Mouse (Mus musculus) intestine, embryonic 16.5 days (tissue): ENCODE measurements around the gene Gm20388. TPM values are rescaled to one million over a fixed set of nuclear protein-coding genes. Genes with fewer than 3 reads are reported as not detected.

ENCODE experiments used
- ATAC-seq: fragments of 200-750 bp; cut with Nextera tagmentation; 2 replicates; pipeline ENCODE4 v1.8.0; 2017; ENCODE audit warnings: moderate TSS enrichment, moderate library complexity
- H3K27ac ChIP-seq: fragments of 300-500 bp; sonication (generic); 2 replicates; pipeline ENCODE4 v1.5.1; 2014; ENCODE audit warnings: mild to moderate bottlenecking, low read length
- H3K27me3 ChIP-seq: fragments of 300-500 bp; sonication (generic); replicated peaks from 2 replicates; pipeline ENCODE4 v1.6.1; 2014; ENCODE audit warnings: low read length, control low read depth, mixed read lengths; ENCODE audit not compliant: control insufficient read depth, insufficient read depth
- H3K36me3 ChIP-seq: fragments of 300-500 bp; sonication (generic); 2 replicates; pipeline ENCODE4 v1.6.1; 2014; ENCODE audit warnings: low read length, control low read depth; ENCODE audit not compliant: control insufficient read depth, insufficient read depth
- H3K4me1 ChIP-seq: fragments of 300-500 bp; sonication (generic); 2 replicates; pipeline ENCODE4 v1.6.1; 2014; ENCODE audit warnings: low read length, control low read depth, mixed read lengths; ENCODE audit not compliant: control insufficient read depth, insufficient read depth
- H3K4me2 ChIP-seq: fragments of 300-500 bp; sonication (generic); 2 replicates; pipeline ENCODE4 v1.6.1; 2014; ENCODE audit warnings: low read depth, low read length, control low read depth
- H3K4me3 ChIP-seq: fragments of 300-500 bp; sonication (generic); 2 replicates; pipeline ENCODE4 v1.5.1; 2014; ENCODE audit warnings: mild to moderate bottlenecking, low read length
- H3K9ac ChIP-seq: fragments of 300-500 bp; sonication (generic); 2 replicates; pipeline ENCODE4 v1.6.1; 2014; ENCODE audit warnings: low read depth, low read length
- H3K9me3 ChIP-seq: fragments of 300-500 bp; sonication (generic); 2 replicates; pipeline ENCODE4 v1.6.1; 2016; ENCODE audit warnings: low read length, control low read depth; ENCODE audit not compliant: control insufficient read depth
- WGBS: fragments of 180-500 bp; shearing (Covaris S2); extraction: QIAGEN DNeasy Blood & Tissue Kit; methylation state at CpG from one replicate; pipeline ENCODE4 v1.1.7; 2014; 5-methylcytosine and 5-hydroxymethylcytosine counted together
- polyA plus RNA-seq: library from polyadenylated mRNA; unstranded; fragments of >200 nt; fragmentation: Nextera tagmentation; extraction: Ambion mirVana; gene quantifications from 2 replicates; pipeline ENCODE4 v1.2.1, GENCODE M21; 2015

The Gm20388 gene
- polyA plus RNA-seq, 1 experiment from 2014 or later = 5.8 TPM

DNA sequence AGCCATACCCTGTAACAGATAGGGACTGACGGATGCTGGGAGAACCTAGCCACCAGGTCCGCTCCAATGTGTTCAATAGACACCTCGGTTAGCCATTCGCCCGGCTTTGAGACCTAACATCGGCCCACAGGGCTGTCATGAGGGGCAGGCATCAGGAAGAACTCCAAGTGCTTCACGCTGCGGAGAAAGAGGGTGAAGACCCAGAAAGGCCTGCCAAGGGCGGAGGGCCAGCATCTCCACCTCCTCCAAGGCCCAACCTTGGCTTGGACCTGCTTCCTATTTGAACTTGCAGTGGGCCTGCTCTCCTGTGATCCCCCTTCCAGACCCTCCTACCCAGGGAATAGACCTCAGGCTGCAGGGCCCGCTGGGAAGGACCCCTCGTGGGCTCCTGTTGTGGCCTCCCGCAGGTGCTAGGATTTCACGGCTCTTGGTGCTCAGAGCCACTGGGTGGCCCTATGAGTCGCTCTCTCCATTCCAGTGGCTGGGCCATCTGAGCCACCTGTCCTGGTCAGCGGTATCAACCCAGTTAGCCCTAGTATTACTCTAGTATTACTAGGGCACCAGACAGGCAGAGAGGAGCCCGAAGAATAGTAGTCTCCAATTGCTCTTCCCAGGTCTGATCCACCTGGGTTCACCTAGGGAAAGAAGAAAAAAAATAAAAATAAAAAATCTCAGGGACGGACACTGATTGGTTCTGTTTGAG is 279.6 kb downstream of the Gm20388 start:
- H3K36me3 ChIP-seq = no peaks in the 10 kb centered on the region
- H3K27ac ChIP-seq = no peak overlapping the region; the same call in 1 of the 2 replicates
- no peak for ATAC-seq
- no peak overlapping the region for H3K4me3 ChIP-seq
- H3K4me2 ChIP-seq = no peak overlapping the region
- no peaks in the 10 kb centered on the region for H3K27me3 ChIP-seq
- whole genome bisulfite sequencing = 78% methylated on average over 17 of the region's 17 CpGs
- H3K9ac ChIP-seq = no peak overlapping the region
- peaks cover 37% of the 10 kb centered on the region for H3K4me1 ChIP-seq
- no peaks in the 10 kb centered on the region for H3K9me3 ChIP-seq

DNA sequence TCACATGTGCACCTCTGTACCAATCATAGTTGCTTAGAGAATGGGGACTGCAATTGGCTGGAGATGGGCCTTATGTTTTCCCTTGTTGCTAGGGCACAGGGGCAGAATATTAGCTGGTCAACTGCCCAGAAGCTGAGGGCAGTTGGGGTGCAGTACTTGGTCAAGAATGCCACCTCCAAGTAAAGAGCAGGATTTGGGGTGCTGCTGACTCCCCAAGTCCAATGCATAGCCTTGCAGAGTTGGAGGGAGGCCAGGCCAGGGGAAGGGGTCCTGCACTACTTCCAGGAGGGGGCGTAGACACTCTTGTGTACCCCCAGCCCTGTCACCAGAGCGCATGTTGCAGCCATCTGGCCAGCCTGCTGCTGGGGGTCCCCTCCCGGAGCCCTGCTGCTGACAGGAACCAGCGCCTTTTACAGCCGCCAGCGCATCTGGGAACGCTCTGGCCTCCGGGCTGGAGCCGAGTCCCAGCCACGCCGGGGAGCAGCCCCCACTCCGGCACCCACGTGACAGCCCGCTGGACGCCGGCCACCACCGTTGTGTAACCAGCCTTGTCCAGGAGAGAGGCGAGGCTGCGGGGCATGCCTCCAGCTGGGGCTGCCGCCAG is 280.3 kb downstream of the Gm20388 start:
- Histone ChIP-seq H3K27me3 (no peaks in the 10 kb centered on the region), H3K9ac (peak overlapping the region; percentile 52; the same call in 1 of the 2 replicates), H3K4me2 (peak overlapping the region; percentile 42), H3K27ac (peak overlapping the region; percentile 91), H3K4me1 (peaks cover 31% of the 10 kb centered on the region), H3K4me3 (peak overlapping the region; percentile 14; the same call in 1 of the 2 replicates), H3K36me3 (no peaks in the 10 kb centered on the region), H3K9me3 (no peaks in the 10 kb centered on the region)
- peak; percentile 92 for ATAC-seq
- WGBS = 35% methylated on average over 20 of the region's 20 CpGs

DNA sequence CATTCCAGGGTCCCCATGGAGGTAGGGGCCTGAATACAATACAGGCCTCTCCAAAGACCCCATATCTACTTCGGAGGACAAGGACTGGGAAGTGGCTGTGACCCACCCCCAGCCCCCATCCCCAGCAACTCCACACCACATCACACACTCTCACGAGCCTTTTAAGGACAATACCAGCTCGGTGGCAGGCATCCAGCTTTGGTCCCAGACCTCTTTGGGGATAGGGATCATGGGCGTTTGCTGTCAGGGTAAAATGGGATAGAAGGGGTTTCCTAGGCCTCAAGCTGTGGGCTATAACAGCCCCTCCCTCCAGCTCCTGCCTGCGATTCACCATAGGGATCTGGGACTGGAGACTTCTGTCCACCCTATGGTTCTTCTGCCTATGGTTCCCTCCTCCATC is 281.0 kb downstream of the Gm20388 start:
- ATAC-seq = peak; percentile 45; the same call in 1 of the 2 replicates
- 62% methylated on average over 5 of the region's 5 CpGs for WGBS
- Histone ChIP-seq H3K27me3 (no peaks in the 10 kb centered on the region), H3K4me2 (no peak overlapping the region), H3K4me1 (peaks cover 24% of the 10 kb centered on the region), H3K4me3 (no peak overlapping the region), H3K36me3 (no peaks in the 10 kb centered on the region), H3K9ac (no peak overlapping the region), H3K9me3 (no peaks in the 10 kb centered on the region), H3K27ac (peak overlapping the region; percentile 91)

DNA sequence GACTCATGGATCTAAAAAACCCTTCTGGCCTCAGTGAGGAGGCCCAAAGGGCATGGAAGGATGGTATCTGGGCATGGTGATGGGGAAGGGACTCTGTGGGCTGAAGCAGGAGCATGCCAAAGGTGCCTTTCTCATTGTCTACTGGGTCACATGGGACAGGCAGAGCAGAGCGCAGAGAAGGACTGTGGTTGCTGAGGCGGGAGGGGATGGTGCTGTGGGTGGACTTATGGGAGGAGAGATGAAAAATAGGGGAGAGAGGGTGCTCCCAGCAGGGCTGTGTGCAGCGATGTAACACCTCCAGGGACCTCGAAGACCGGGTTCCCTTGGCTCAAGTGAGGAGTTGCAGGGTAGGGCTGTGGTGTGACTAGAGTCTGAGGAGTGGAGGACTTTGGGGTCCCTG is 281.5 kb downstream of the Gm20388 start:
- Histone ChIP-seq H3K27ac (peak overlapping the region; percentile 20; the same call in 1 of the 2 replicates), H3K36me3 (no peaks in the 10 kb centered on the region), H3K9ac (no peak overlapping the region), H3K4me1 (peaks cover 22% of the 10 kb centered on the region), H3K4me2 (no peak overlapping the region), H3K4me3 (no peak overlapping the region), H3K9me3 (no peaks in the 10 kb centered on the region), H3K27me3 (no peaks in the 10 kb centered on the region)
- WGBS = 95% methylated on average over 5 of the region's 5 CpGs
- ATAC-seq = no peak

- no peak overlapping the region for H3K4me2 ChIP-seq
- 78% methylated on average over 6 of the region's 6 CpGs for whole genome bisulfite sequencing
- no peak overlapping the region for H3K27ac ChIP-seq
- 0 out of 2 replicates have a peak, but pooled peaks cover 7% of the 10 kb centered on the region for H3K9me3 ChIP-seq
- H3K4me3 ChIP-seq = no peak overlapping the region
- ATAC-seq = no peak
- no peak overlapping the region for H3K9ac ChIP-seq
- peaks cover 18% of the 10 kb centered on the region for H3K4me1 ChIP-seq
- H3K27me3 ChIP-seq = no peaks in the 10 kb centered on the region
- H3K36me3 ChIP-seq = no peaks in the 10 kb centered on the region
Observed at GRCm38 (mm10) chr8:120201351-120201750, 290.7 kb downstream of the Gm20388 start.

DNA sequence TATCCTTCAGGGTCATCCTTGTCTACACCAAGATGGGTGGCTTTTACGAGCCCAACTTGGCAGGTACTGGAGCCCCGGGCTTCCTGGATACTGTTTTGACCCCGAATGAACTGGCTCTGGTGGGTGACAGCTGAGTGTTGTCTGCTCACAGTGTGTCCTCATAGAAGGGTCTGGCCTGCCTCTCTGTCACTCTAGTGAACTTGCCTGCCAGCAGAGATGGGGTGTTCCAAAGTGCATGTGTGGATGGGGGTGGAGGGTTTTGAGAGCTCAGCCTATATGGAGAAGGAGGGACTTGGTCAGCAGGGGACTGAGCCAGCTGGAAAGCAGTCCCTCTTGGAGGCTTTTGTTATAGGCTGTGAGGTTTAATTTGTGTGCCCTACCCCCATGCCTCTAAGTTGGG is 291.9 kb downstream of the Gm20388 start:
- H3K4me1 ChIP-seq = peaks cover 18% of the 10 kb centered on the region
- no peak overlapping the region for H3K27ac ChIP-seq
- no peaks in the 10 kb centered on the region for H3K27me3 ChIP-seq
- no peak overlapping the region for H3K9ac ChIP-seq
- H3K36me3 ChIP-seq = no peaks in the 10 kb centered on the region
- no peak overlapping the region for H3K4me2 ChIP-seq
- no peak overlapping the region for H3K4me3 ChIP-seq
- ATAC-seq = peak; percentile 45
- H3K9me3 ChIP-seq = 0 out of 2 replicates have a peak, but pooled peaks cover 7% of the 10 kb centered on the region
- WGBS = 40% methylated on average over 3 of the region's 3 CpGs

DNA sequence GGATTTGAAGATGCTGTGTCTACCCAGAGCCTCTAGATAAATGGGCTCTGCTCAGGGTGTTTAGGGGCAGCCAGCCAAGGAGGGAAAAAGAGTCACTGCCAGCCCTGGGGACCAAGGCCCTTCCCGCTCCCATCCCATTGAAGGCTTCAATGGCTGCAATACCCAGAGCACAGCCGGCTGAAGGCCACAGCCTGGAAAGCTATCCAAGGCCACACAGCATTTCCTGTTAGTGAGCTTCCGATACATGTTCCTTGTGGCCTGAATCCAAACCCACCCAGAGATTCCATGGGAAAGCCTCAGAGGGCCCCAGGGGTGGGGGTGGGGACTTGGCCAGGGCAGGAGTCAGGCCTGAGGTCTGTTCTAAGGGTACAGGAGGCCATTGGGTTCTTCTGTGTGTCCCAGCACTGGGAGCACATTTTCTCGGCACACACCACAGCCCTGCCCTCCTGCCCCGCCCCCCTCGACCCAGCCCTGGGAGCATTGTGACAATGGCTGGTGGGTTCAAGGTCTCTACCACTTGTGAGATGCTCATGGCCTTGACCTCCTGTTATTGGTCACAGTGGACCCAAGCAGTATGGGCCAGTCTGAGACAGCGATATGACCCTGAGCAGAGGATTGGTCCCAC is 294.2 kb downstream of the Gm20388 start:
- Histone ChIP-seq H3K27ac (peak overlapping the region; percentile 54), H3K9ac (peak overlapping the region; percentile 53), H3K27me3 (no peaks in the 10 kb centered on the region), H3K4me3 (no peak overlapping the region), H3K4me1 (peaks cover 18% of the 10 kb centered on the region), H3K9me3 (0 out of 2 replicates have a peak, but pooled peaks cover 3% of the 10 kb centered on the region), H3K4me2 (no peak overlapping the region), H3K36me3 (no peaks in the 10 kb centered on the region)
- peak; percentile 52 for ATAC-seq
- WGBS = 57% methylated on average over 7 of the region's 7 CpGs

DNA sequence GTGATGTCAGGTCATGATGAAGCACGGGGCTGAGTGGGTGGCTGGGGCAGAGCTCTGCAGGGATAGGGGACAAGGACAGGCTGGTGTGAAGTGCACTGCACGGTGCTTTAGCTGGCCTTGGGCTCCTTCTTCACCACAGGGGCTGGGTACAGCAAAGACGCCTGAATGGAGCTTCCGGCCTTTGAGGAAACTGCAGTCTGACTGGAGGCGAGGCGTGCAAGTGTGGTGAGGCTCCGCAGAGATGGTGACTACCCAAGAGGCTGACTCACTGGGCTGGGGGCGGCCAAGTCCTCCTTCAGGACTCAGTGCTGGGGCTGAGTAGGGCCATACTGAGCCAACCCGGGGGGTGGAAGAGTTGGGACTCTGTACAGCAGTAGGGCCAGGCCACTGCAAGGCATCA is 295.3 kb downstream of the Gm20388 start:
- no peaks in the 10 kb centered on the region for H3K9me3 ChIP-seq
- no peak overlapping the region for H3K27ac ChIP-seq
- H3K4me2 ChIP-seq = no peak overlapping the region
- H3K4me1 ChIP-seq = peaks cover 20% of the 10 kb centered on the region
- 81% methylated on average over 9 of the region's 9 CpGs for WGBS
- no peak overlapping the region for H3K9ac ChIP-seq
- H3K4me3 ChIP-seq = no peak overlapping the region
- no peaks in the 10 kb centered on the region for H3K27me3 ChIP-seq
- ATAC-seq = no peak
- H3K36me3 ChIP-seq = no peaks in the 10 kb centered on the region

DNA sequence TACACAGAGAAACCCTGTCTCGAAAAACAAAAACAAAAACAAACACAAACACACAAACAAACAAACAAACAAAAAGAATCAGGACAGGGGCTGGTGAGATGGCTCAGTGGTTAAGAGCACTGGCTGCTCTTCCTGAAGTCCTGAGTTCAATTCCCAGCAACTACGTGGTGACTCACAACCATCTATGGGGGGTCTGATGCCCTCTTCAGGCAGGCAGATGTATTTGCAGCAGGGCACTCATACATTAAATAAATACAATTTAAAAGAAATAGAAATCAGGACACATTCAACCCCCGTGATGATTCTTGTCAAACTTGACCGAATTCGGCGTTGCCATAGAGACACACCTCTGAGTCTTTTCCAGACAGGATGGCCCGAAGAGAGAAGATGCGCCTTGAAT is 296.7 kb downstream of the Gm20388 start:
- H3K9ac ChIP-seq = no peak overlapping the region
- H3K4me3 ChIP-seq = no peak overlapping the region
- 86% methylated on average over 8 of the region's 8 CpGs for WGBS
- no peaks in the 10 kb centered on the region for H3K36me3 ChIP-seq
- H3K27me3 ChIP-seq = no peaks in the 10 kb centered on the region
- no peak for ATAC-seq
- H3K4me2 ChIP-seq = no peak overlapping the region
- H3K9me3 ChIP-seq = no peaks in the 10 kb centered on the region
- no peak overlapping the region for H3K27ac ChIP-seq
- peaks cover 26% of the 10 kb centered on the region for H3K4me1 ChIP-seq
